Mouse (Mus musculus): Measurements from ENCODE around the gene Rem1. TPM values are rescaled to one million over a fixed set of nuclear protein-coding genes. Genes with fewer than 3 reads are reported as not detected.

Rem1 gene
- total RNA-seq, 2 experiments from 2014 or later, result 1.6 to 3.3 TPM

- no peak for DNase-seq (ENCODE audit: low spot score)
Observed at GRCm38 (mm10) chr2:152674148-152674547, 47.4 kb downstream of the Rem1 start.

GRCm38 (mm10) chr2:152675252-152675791 is 48.6 kb downstream of the Rem1 start:
- DNase-seq (ENCODE audit: low spot score), result no peak

- no peak for DNase-seq (ENCODE audit: low spot score)
Observed at GRCm38 (mm10) chr2:152678302-152678701, 51.6 kb downstream of the Rem1 start.

GRCm38 (mm10) chr2:152678925-152679324 is 52.2 kb downstream of the Rem1 start:
- DNase-seq (ENCODE audit: low spot score), result no peak

DNA sequence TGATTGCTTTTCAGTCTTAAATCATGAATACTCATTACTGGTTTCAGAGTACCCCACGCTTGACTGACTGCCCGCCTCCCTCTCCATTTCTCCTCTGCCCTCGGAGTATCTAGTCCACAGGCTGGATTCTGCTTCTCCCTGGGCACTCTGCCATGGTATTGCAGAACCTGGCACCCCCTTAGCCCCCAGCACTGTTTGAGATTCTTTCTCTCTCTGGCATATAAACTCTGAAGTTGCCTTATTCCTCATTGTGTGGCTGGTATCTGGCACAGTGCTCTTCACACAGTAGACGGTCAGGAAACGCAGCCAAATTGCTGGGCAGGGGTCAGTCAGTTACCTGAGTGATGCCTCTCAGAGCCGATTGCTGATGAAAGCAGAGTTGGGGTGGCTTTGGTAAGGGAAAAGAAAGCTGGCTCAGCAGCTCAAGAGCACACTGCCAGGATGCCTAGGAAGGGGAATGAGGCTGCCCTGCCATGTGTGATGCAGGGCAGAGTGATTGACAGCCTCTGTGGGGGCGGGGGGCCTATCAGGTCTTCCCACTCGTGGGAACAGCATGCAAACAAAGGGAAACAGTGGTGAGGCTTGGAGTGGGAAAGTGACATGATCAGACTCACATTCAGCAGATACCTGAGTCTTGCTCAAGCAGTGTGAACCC is 53.1 kb downstream of the Rem1 start:
- no peak for DNase-seq (ENCODE audit: low spot score)

DNA sequence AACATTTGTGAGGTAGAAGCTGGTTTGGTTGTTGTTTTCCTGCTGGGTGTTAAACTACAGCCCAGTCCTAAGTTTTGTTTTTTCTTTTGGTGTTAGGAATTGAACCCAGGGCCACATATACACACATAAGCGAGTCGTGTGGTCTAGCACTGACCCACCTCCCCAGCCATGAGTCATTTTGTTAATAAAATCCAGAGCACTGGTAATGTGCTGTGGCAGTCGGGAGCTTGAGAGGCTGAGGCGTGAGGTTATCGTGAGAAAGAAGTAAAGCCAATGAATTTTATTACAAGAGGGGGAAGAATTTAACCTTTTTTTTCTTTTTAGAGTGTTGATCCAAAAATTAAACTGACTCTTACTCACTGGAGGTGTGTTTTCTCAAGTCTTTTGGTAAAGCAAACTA is 56.3 kb downstream of the Rem1 start:
- DNase-seq (ENCODE audit: low spot score), result no peak

Other genes starting within 250 kb of the Rem1 start
- gene Sox12, start 228.9 kb upstream of the Rem1 start, total RNA-seq (2021), result under 1 TPM; 0.34 to 0.57 TPM
- gene Zcchc3, start 211.9 kb upstream of the Rem1 start, total RNA-seq (2021), result under 1 TPM; 0.62 to 0.76 TPM
- not detected for gene 6820408C15Rik, start 211.4 kb upstream of the Rem1 start, total RNA-seq (2021)
- not detected for gene Defb23, start 162.3 kb upstream of the Rem1 start, total RNA-seq (2021)
- not detected for gene Defb20, start 149.9 kb upstream of the Rem1 start, total RNA-seq (2021)
- not detected for gene Defb22, start 136.8 kb upstream of the Rem1 start, total RNA-seq (2021)
- not detected for gene Defb26, start 115.3 kb upstream of the Rem1 start, total RNA-seq (2021)
- gene Defb28, start 108.7 kb upstream of the Rem1 start, total RNA-seq (2021), result not detected
- gene Defb29, start 86.9 kb upstream of the Rem1 start, total RNA-seq (2021), result not detected
- not detected for gene Gm17416, start 57.6 kb upstream of the Rem1 start, total RNA-seq (2021)
- gene Defb21, start 54.2 kb upstream of the Rem1 start, total RNA-seq (2021), result not detected
- not detected for gene Defb19, start 46.6 kb upstream of the Rem1 start, total RNA-seq (2021)
- gene Defb45, start 27.6 kb upstream of the Rem1 start, total RNA-seq (2021), result not detected
- not detected for gene Defb36, start 22.6 kb upstream of the Rem1 start, total RNA-seq (2021)
- not detected for gene Defb25, start 3.9 kb upstream of the Rem1 start, total RNA-seq (2021)
- 10 to 100 TPM; 29.5 to 30.8 TPM for gene H13, start 42.5 kb downstream of the Rem1 start, total RNA-seq (2021)
- 10 to 100 TPM; 11.3 to 12.7 TPM for gene Mcts2, start 60.1 kb downstream of the Rem1 start, total RNA-seq (2021)
- gene Id1, start 109.3 kb downstream of the Rem1 start, total RNA-seq (2021), result 10 to 100 TPM; 16.0 to 28.5 TPM
- gene Cox4i2, start 127.2 kb downstream of the Rem1 start, total RNA-seq (2021), result 1 to 10 TPM; 2.6 to 3.5 TPM
- 10 to 100 TPM; 20.6 to 30.6 TPM for gene Bcl2l1, start 204.8 kb downstream of the Rem1 start, total RNA-seq (2021)
- 1 to 10 TPM; 1.6 to 5.3 TPM for gene Tpx2, start 221.0 kb downstream of the Rem1 start, total RNA-seq (2021)